18 mouse cellular contexts compared by ENCODE assay signal in genomic region chr19:56787911-56788310, GRCm38 (mm10). TPM values are rescaled to one million over a fixed set of nuclear protein-coding genes. Genes with fewer than 3 reads are reported as not detected.
DNase-seq lines count a peak whose midpoint lies in the region; TF ChIP-seq lines count a peak whose summit lies in the region.
"Had no signal": no experiment of that assay in that cellular context is flagged by ENCODE, and none has a peak within 500 bp of the region (broad histone marks: within the 10 kb centered on the region; RNA-seq: fewer than 3 reads in every experiment).

No protein-coding gene starts in this region.

- peak; percentile 80 for DNase-seq in gastrocnemius, adult 18-20 months (ENCODE audit: low spot score)
- no peak for DNase-seq in gastrocnemius, postnatal 4 days (ENCODE audit: low spot score in 2 of 2)
- DNase-seq in gastrocnemius, adult 8-10 months (ENCODE audit: low spot score in 2 of 2), result peak; percentile 46 to 56
- peak; percentile 17 for DNase-seq in lung, postnatal 10 days
- DNase-seq in skeletal muscle tissue, adult 2 months (ENCODE audit: low read depth, low spot score), result peak; percentile 83
- no peak for DNase-seq in layer of hippocampus, adult 2 months (ENCODE audit: low spot score in 2 of 2)
- no peak for DNase-seq in testis, postnatal 14 days (ENCODE audit: low spot score)
- DNase-seq: adrenal gland, postnatal 25 days; cerebellum, adult 11 months; cerebellum, adult 9-10 months; cerebellum, postnatal 36 days; heart, adult 11 months; heart, postnatal 4 days had no signal

- TF ChIP-seq CTCF in layer of hippocampus, adult 2 months (conservative IDR thresholded peaks at IDR 0.05), result no peak

- no peak overlapping the region for H3K4me3 ChIP-seq in layer of hippocampus, adult 2 months
- H3K4me3 ChIP-seq: embryonic facial prominence, embryonic 13.5 days; forebrain, embryonic 12.5 days; heart, embryonic 13.5 days; hindbrain, embryonic 12.5 days had no signal

- no peak overlapping the region for H3K27ac ChIP-seq in layer of hippocampus, adult 2 months
- H3K27ac ChIP-seq: embryonic facial prominence, embryonic 13.5 days; forebrain, embryonic 12.5 days; heart, embryonic 13.5 days; hindbrain, embryonic 12.5 days had no signal

RNA-seq across cellular contexts. Expression of gene Ccdc186, which starts 34.1 kb away (rescaled TPM):
- total RNA-seq in gastrocnemius, adult 18-20 months (2021), result 10 to 100 TPM; 24.8 to 25.6 TPM
- total RNA-seq in gastrocnemius, postnatal 4 days (2021), result 10 to 100 TPM; 29.2 to 36.1 TPM
- 10 to 100 TPM; 20.5 to 27.4 (median 24.4) TPM for total RNA-seq in gastrocnemius, adult 8-10 months (2022)
- 10 to 100 TPM; 49.5 to 51.5 TPM for total RNA-seq in layer of hippocampus, adult 2 months (2021)

RNA-seq across cellular contexts. Expression of gene Tdrd1, which starts 38.1 kb away (rescaled TPM):
- total RNA-seq in gastrocnemius, adult 18-20 months (2021), result not detected
- under 1 TPM; 0.23 to 0.29 TPM for total RNA-seq in gastrocnemius, postnatal 4 days (2021)
- total RNA-seq in gastrocnemius, adult 8-10 months (2022), result not detected
- total RNA-seq in layer of hippocampus, adult 2 months (2021), result under 1 TPM; 0.56 to 0.59 TPM
- total RNA-seq: adrenal gland, postnatal 25 days; MEL had no signal

Comparison
In these comparisons a context has a peak if more than half of its experiments do, and no peak if none do; other contexts are left out.
1. DNase-seq: peak in gastrocnemius, adult 18-20 months (single experiment), gastrocnemius, adult 8-10 months (2 of 2), lung, postnatal 10 days (single experiment) and skeletal muscle tissue, adult 2 months (single experiment); none in gastrocnemius, postnatal 4 days (0 of 2), layer of hippocampus, adult 2 months (0 of 2) and testis, postnatal 14 days (single experiment).